Mouse (Mus musculus) erythroblast, embryonic 14.5 days (primary cell): ENCODE results near the gene Magohb. TPM values are rescaled to one million over a fixed set of nuclear protein-coding genes. Genes with fewer than 3 reads are reported as not detected.
"Not testable (repeated sequence)": the region's sequence is repeated elsewhere in the genome, so short reads cannot be mapped to it uniquely, and the experiment has no call there.

ENCODE experiments used
- H3K27me3 ChIP-seq: 2 replicates; pipeline ENCODE4 v1.6.1; 2012; ENCODE audit warnings: inconsistent platforms; ENCODE audit not compliant: control insufficient read depth
- H3K36me3 ChIP-seq: 2 replicates; pipeline ENCODE4 v1.6.1; 2012; ENCODE audit warnings: mild to moderate bottlenecking, inconsistent platforms; ENCODE audit not compliant: control insufficient read depth
- H3K4me1 ChIP-seq: 2 replicates; pipeline ENCODE4 v1.6.1; 2012; ENCODE audit warnings: inconsistent platforms; ENCODE audit not compliant: control insufficient read depth
- H3K4me3 ChIP-seq: replicated peaks from 2 replicates; pipeline ENCODE3; 2012; ENCODE audit warnings: moderate library complexity, mild to moderate bottlenecking, inconsistent platforms
- H3K9me3 ChIP-seq: 2 replicates; pipeline ENCODE4 v1.6.1; 2012; ENCODE audit warnings: low read length, inconsistent platforms, mixed read lengths; ENCODE audit not compliant: control insufficient read depth
- GATA1 ChIP-seq: IDR thresholded peaks from 2 replicates; pipeline ENCODE4 v1.6.1; 2012; ENCODE audit warnings: low read length, inconsistent platforms, mixed read lengths
- TAL1 ChIP-seq: IDR thresholded peaks from 3 replicates; pipeline ENCODE4 v1.6.1; 2012; ENCODE audit warnings: low read length, inconsistent platforms, mixed read lengths
- polyA plus RNA-seq: library from polyadenylated mRNA; stranded (reverse); fragments of >175 nt; gene quantifications from 2 replicates; pipeline ENCODE4 v1.2.3, GENCODE M21; 2012

Magohb gene
- polyA plus RNA-seq, 1 experiment, result 0.17 TPM

DNA sequence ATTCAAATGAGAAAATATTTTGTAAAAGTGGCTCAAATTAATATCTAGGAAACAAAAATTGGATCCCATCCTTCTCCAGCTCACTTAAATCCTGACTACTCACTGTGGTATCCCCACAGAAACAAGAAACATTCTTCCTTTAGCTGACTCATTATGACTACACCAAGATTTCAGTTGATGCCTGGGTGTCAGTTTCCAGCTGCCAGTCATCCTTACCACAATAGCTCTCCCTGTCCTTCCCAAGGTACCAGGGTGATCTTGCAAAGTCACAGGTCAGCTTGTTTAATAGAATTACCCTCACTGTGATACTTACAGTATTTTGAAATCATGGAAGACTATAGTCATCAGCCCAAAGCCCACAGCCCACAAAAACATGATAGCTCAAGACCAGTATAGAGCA, 5.5 kb upstream of the Magohb start:
- TF ChIP-seq GATA1 (no peak), TAL1 (no peak)
- Histone ChIP-seq H3K9me3 (no peaks in the 10 kb centered on the region), H3K4me3 (no peak overlapping the region), H3K4me1 (peaks cover 5% of the 10 kb centered on the region), H3K36me3 (no peaks in the 10 kb centered on the region), H3K27me3 (no peaks in the 10 kb centered on the region)

DNA sequence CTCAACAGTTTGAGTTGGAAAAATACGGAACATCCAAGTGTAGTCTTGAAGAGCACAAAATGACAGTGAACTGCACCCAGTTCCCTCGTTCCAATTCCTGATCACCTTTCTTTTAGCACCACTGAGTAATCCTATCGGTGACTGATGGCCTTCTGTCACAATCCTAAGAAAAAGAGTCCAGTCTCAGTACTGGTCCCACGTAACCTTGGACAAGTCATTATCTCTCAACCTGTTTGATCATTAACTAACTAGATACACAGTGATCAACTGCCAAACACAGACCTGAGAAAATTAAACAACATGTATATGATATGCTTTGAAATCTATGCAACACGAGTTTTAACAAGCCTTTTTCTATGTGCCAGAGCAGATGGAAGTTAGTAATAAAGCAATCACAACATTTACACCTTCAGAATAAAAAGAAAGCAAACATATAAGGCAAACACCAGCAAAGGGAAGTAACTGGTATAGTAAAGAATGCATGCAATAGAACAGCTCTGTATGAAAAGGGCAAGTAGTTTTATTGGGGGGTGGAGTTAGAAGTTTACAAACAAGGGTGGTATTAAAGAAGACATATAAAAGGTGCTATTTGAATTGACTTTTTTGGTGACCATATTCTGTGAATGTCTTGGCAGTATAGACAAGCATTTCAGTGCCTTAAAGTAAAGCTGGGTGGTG, 1.5 kb upstream of the Magohb start:
- TF ChIP-seq GATA1 (no peak), TAL1 (no peak)

DNA sequence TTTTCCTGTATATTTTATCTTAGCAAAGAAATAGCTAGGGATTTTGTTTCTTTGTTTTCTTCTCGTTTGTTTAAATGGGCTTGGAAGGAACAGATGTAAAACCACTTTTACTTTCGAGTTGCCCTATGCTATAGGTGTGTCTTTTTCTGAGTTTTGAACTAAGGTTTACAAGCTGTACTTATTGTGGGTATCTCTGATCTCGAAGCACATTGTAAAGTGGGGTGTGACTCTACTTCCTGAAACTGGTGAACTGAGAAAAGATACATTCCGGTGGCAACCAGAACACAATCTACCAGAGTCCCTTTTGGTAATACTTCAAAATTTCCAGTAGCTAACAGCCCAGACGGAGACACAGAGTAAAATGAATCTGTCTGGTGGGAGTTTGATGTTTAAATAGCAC, 872 bp upstream of the Magohb start:
- peaks cover 28% of the 10 kb centered on the region for H3K4me1 ChIP-seq
- peak overlapping the region; percentile 92 for H3K4me3 ChIP-seq
- TF ChIP-seq GATA1 (no peak), TAL1 (no peak)
- no peaks in the 10 kb centered on the region for H3K36me3 ChIP-seq
- no peaks in the 10 kb centered on the region for H3K27me3 ChIP-seq
- H3K9me3 ChIP-seq, result no peaks in the 10 kb centered on the region

More for the DNA sequence above, 1.5 kb upstream of the Magohb start:
- Histone ChIP-seq H3K9me3 (no peaks in the 10 kb centered on the region), H3K4me1 (peaks cover 27% of the 10 kb centered on the region), H3K36me3 (no peaks in the 10 kb centered on the region), H3K27me3 (no peaks in the 10 kb centered on the region), H3K4me3 (no peak overlapping the region)

DNA sequence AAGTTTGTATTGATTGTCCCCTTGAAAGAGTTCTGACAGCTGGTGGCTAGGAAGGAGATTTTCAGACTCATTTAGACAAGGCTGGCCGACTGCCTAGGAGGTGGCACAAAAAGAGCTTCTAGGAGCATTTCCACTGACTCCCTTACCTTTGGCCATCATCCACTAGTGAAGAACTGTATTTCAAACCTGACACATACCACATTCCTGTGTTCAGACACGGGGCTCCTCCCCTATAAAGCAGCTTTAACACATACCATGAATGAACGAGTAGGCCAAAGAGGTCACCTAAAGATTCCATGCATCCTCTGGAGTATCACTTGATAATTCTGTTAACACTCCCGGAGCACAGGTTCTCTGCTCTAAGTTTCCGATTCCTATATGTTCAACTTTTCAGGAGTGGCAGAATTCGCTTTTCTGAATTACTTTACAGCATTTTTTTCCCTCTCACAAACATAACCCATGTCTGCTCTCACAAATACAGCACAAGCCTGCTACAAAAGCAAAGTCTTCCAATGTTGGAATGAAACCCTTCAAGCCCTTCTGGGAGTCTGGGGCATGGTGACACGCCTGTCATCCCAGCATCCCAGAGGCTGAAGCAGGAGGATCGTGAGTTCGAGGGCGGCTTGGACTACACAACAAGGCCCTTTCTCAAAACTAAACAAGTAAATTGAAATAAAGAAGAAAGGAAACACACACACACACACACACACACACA, 611 bp downstream of the Magohb start:
- H3K4me3 ChIP-seq, result peak overlapping the region; percentile 92
- H3K4me1 ChIP-seq, result peaks cover 28% of the 10 kb centered on the region
- H3K27me3 ChIP-seq, result no peaks in the 10 kb centered on the region
- no peaks in the 10 kb centered on the region for H3K9me3 ChIP-seq
- peaks cover 9% of the 10 kb centered on the region for H3K36me3 ChIP-seq
- TF ChIP-seq GATA1, result no peak
- no peak for TF ChIP-seq TAL1

DNA sequence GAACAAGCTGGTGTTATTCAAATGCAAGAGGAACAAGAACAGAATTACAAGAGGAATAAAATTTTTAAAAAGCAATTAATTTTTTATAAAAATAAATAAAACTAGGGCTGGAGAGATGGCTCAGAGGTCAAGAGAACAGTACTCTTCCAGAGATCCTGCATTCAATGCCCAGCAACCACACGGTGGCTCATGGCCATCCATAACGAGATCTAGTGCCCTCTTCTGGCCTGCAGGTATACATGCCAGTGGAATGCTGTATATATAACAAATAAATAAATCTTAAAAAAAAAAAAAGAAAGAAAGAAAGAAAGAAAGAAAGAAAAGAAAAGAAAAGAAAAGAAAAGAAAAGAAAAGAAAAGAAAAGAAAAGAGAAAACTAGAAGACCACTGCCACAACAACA, 2.6 kb downstream of the Magohb start:
- H3K27me3 ChIP-seq, result no peaks in the 10 kb centered on the region
- no peaks in the 10 kb centered on the region for H3K9me3 ChIP-seq
- TF ChIP-seq TAL1 (no peak), GATA1 (no peak)
- H3K4me1 ChIP-seq, result peaks cover 28% of the 10 kb centered on the region
- H3K4me3 ChIP-seq, result no peak overlapping the region
- peaks cover 18% of the 10 kb centered on the region for H3K36me3 ChIP-seq

DNA sequence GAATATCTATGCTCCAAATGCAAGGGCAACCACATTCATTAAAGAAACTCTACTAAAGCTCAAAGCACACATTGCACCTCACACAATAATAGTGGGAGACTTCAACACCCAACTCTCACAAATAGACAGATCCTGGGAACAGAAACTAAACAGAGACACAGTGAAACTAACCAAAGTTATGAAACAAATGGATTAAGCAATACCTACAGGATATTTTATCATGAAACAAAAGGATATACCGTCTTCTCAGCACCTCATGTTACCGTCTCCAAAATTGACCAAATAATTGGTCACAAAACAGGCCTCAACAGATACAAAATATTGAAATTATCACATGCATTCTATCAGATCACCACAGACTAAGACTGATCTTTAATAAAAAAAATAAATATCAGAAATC, 14.9 kb downstream of the Magohb start:
- not testable (repeated sequence) for H3K9me3 ChIP-seq, H3K27me3 ChIP-seq

DNA sequence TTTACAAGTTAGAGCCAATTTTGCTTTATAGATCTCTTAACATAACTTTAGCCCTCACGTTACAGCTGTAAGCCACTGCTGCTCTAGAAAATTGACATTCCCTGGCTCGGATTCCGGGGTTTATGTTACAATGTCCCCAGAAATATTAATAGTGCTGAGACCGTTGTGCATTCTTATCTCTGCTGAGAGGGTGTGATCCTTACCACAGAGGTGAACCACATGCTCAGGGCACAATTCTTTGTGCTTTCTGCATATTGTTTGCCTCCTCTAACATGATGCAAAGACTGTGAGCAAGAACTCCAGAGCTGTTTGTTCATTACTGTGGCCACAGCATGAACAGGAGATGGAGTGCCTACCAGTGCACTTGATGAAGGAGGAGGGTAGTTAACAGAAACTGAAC, 16.4 kb downstream of the Magohb start:
- Histone ChIP-seq H3K4me1 (no peaks in the 10 kb centered on the region), H3K9me3 (no peaks in the 10 kb centered on the region), H3K4me3 (no peak overlapping the region), H3K36me3 (peaks cover 1% of the 10 kb centered on the region), H3K27me3 (no peaks in the 10 kb centered on the region)
- TF ChIP-seq TAL1, result no peak
- TF ChIP-seq GATA1, result no peak

More for the DNA sequence above, 14.9 kb downstream of the Magohb start:
- H3K4me3 ChIP-seq, H3K4me1 ChIP-seq, H3K36me3 ChIP-seq: not testable (repeated sequence)

DNA sequence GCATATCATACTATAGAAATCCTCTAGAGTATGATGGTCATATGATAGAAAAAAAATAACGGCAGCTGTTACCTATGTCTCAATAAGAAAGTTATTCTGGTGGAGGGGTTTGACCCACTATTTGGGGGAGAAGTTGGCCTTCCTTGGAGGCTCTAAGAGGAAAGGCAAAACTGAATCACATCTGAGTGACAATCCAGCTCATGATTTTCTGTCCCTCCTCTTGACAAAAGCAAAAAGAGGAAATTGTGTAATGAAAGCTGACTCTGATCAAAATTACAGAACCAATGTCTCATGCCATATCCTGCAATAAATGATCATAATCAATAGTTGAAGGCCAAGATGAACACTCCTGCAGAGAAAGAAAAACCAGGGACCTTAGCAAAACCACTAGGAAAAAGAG, 20.7 kb downstream of the Magohb start:
- Histone ChIP-seq H3K4me3 (no peak overlapping the region), H3K36me3 (no peaks in the 10 kb centered on the region; the same call in 1 of the 2 replicates), H3K27me3 (no peaks in the 10 kb centered on the region), H3K4me1 (no peaks in the 10 kb centered on the region), H3K9me3 (no peaks in the 10 kb centered on the region)
- TF ChIP-seq TAL1 (no peak), GATA1 (no peak)

DNA sequence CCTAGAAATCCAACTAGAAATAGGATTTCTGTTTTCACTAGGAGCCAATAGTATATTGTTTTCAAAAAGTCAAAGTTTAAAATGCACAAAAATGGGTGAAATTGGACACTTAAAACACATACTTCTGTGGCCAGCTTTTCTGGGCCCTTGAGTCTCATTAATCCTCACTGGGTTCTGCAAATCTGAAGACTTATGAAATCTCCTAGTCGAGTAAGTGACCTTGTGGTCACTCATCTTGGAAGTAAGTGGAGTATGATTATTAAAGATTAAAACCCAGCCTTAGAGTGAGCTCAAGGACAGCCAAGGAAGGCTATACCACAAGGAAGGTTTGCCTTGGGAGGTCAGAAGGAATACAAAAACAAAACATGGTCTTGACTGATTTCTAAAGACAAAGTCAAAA, 22.7 kb downstream of the Magohb start:
- H3K9me3 ChIP-seq, result no peaks in the 10 kb centered on the region
- no peak for TF ChIP-seq GATA1
- no peak for TF ChIP-seq TAL1
- H3K27me3 ChIP-seq, result no peaks in the 10 kb centered on the region

More for the DNA sequence above, 22.7 kb downstream of the Magohb start:
- Histone ChIP-seq H3K4me3 (no peak overlapping the region), H3K36me3 (no peaks in the 10 kb centered on the region), H3K4me1 (no peaks in the 10 kb centered on the region)
